In the genomic region with DNA sequence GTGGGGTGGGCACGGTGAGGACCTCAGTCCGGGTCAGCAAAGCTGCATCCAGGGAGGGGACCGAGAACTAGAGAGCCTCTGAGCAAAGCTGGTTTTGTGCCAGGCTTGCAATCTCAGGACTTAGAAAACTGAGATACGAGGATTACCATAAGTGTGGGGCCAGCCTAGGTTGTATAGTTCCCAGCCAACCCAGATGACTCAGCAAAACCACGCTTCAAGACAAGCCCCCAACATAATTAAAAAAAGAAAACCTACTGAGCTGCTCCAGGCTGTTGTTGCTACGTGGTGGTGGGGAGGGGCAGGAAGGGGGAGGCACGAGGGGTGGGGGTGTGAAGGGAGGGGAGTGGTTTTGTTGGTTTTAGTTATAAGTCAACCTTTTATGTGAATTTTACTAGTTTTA, we compare ENCODE assay signal across 16 mouse cellular contexts. TPM values are rescaled to one million over a fixed set of nuclear protein-coding genes. Genes with fewer than 3 reads are reported as not detected.
A peak's percentile ranks its signal among the peaks of the same experiment; 100 is the strongest.
DNase-seq lines count a peak whose midpoint lies in the region; ATAC-seq and TF ChIP-seq lines count a peak whose summit lies in the region.
"Had no signal": no experiment of that assay in that cellular context is flagged by ENCODE, and none has a peak within 500 bp of the region (broad histone marks: within the 10 kb centered on the region; RNA-seq: fewer than 3 reads in every experiment).

No protein-coding gene starts in this region.

- no peak overlapping the region for H3K9ac ChIP-seq in heart, embryonic 14.5 days (ENCODE audit: low read length)
- H3K9ac ChIP-seq in lung, embryonic 16.5 days (ENCODE audit: low read length), result no peak overlapping the region
- H3K9ac ChIP-seq in MEL (ENCODE audit: control insufficient read depth, low read depth, low read length, poor library complexity, severe bottlenecking), result no peak overlapping the region
- H3K9ac ChIP-seq in stomach, embryonic 15.5 days, result no peak overlapping the region
- H3K9ac ChIP-seq: liver, embryonic 14.5 days; midbrain, embryonic 12.5 days had no signal

- no peaks in the 10 kb centered on the region for H3K27me3 ChIP-seq in heart, embryonic 14.5 days (ENCODE audit: control insufficient read depth, insufficient read depth, low read length)
- no peaks in the 10 kb centered on the region for H3K27me3 ChIP-seq in lung, embryonic 16.5 days (ENCODE audit: control insufficient read depth, insufficient read depth, low read depth, low read length)
- no peaks in the 10 kb centered on the region for H3K27me3 ChIP-seq in MEL (ENCODE audit: control insufficient read depth in 1 of 2, insufficient read depth in 2 of 2, low read length in 2 of 2)
- no peaks in the 10 kb centered on the region for H3K27me3 ChIP-seq in stomach, embryonic 15.5 days (replicated peaks)
- no peaks in the 10 kb centered on the region for H3K27me3 ChIP-seq in kidney, adult 2 months (replicated peaks; ENCODE audit: control insufficient read depth, insufficient read depth, low read length)
- H3K27me3 ChIP-seq: midbrain, embryonic 12.5 days had no signal

- 9% methylated on average over 7 of the region's 7 CpGs for WGBS in heart, embryonic 14.5 days
- WGBS in lung, embryonic 16.5 days, result 31% methylated on average over 7 of the region's 7 CpGs
- WGBS in stomach, embryonic 15.5 days, result 36% methylated on average over 7 of the region's 7 CpGs
- 41% methylated on average over 7 of the region's 7 CpGs for WGBS in kidney, adult 2 months

- H3K4me2 ChIP-seq in heart, embryonic 14.5 days (ENCODE audit: low read length), result peak overlapping the region; percentile 44
- H3K4me2 ChIP-seq in lung, embryonic 16.5 days (ENCODE audit: low read depth, low read length), result no peak overlapping the region
- no peak overlapping the region for H3K4me2 ChIP-seq in stomach, embryonic 15.5 days
- H3K4me2 ChIP-seq: midbrain, embryonic 12.5 days had no signal

- TF ChIP-seq POLR2A in MEL (IDR thresholded peaks at IDR 0.05; ENCODE audit: control insufficient read depth in 1 of 2, insufficient read depth in 1 of 2, low read depth in 1 of 2, low read length in 2 of 2, poor library complexity in 1 of 2), result no peak
- no peak for TF ChIP-seq POLR2A in kidney, adult 2 months (IDR thresholded peaks at IDR 0.05; ENCODE audit: low read depth, low read length)

- TF ChIP-seq EP300 in MEL (IDR thresholded peaks at IDR 0.05; ENCODE audit: low read depth in 1 of 2, low read length in 2 of 2), result peak in 1 of 2 experiments; percentile 45; a peak in 1 of 4 replicates

- H3K36me3 ChIP-seq in heart, embryonic 14.5 days (ENCODE audit: control insufficient read depth, insufficient read depth, low read length), result no peaks in the 10 kb centered on the region
- no peaks in the 10 kb centered on the region for H3K36me3 ChIP-seq in lung, embryonic 16.5 days (ENCODE audit: control insufficient read depth, insufficient read depth, low read length)
- peaks cover 0 to 5% of the 10 kb centered on the region in 2 experiments; a peak in 2 of 4 replicates for H3K36me3 ChIP-seq in MEL (ENCODE audit: control insufficient read depth in 1 of 2, insufficient read depth in 2 of 2, low read length in 2 of 2)
- no peaks in the 10 kb centered on the region for H3K36me3 ChIP-seq in stomach, embryonic 15.5 days
- no peaks in the 10 kb centered on the region for H3K36me3 ChIP-seq in kidney, adult 2 months (ENCODE audit: control insufficient read depth, insufficient read depth, low read length)
- H3K36me3 ChIP-seq: midbrain, embryonic 12.5 days had no signal

- H3K4me3 ChIP-seq in heart, embryonic 14.5 days (ENCODE audit: control insufficient read depth in 1 of 2, insufficient read depth in 1 of 2, low read depth in 1 of 2, low read length in 2 of 2), result no peak overlapping the region
- no peak overlapping the region for H3K4me3 ChIP-seq in lung, embryonic 16.5 days (ENCODE audit: low read length)
- no peak overlapping the region for H3K4me3 ChIP-seq in MEL (ENCODE audit: control insufficient read depth in 1 of 2, insufficient read depth in 1 of 2, low read depth in 2 of 2, low read length in 2 of 2)
- no peak overlapping the region for H3K4me3 ChIP-seq in stomach, embryonic 15.5 days (replicated peaks)
- H3K4me3 ChIP-seq in kidney, adult 2 months (ENCODE audit: insufficient read depth, low read depth, low read length), result no peak overlapping the region
- H3K4me3 ChIP-seq: midbrain, embryonic 12.5 days; myocyte had no signal

- TF ChIP-seq RAD21 in MEL (IDR thresholded peaks at IDR 0.05; ENCODE audit: low read depth, low read length), result no peak

- no peaks in the 10 kb centered on the region for H3K9me3 ChIP-seq in heart, embryonic 14.5 days (ENCODE audit: control insufficient read depth, low read length)
- H3K9me3 ChIP-seq in lung, embryonic 16.5 days (ENCODE audit: control insufficient read depth, low read length), result no peaks in the 10 kb centered on the region
- H3K9me3 ChIP-seq in MEL (replicated peaks; ENCODE audit: insufficient read depth, low read length), result no peaks in the 10 kb centered on the region
- no peaks in the 10 kb centered on the region for H3K9me3 ChIP-seq in stomach, embryonic 15.5 days
- H3K9me3 ChIP-seq: midbrain, embryonic 12.5 days had no signal

- no peaks in the 10 kb centered on the region for H3K79me2 ChIP-seq in MEL (ENCODE audit: control insufficient read depth, insufficient read depth, low read length, poor library complexity)

- no peak for TF ChIP-seq CTCF in MEL (IDR thresholded peaks at IDR 0.05 in 2 of 3, conservative IDR thresholded peaks at IDR 0.05 in 1 of 3; ENCODE audit: control insufficient read depth in 1 of 3, insufficient read depth in 1 of 3, low read depth in 2 of 3, low read length in 3 of 3, poor library complexity in 1 of 3, severe bottlenecking in 1 of 3)
- no peak for TF ChIP-seq CTCF in kidney, adult 2 months (conservative IDR thresholded peaks at IDR 0.05; ENCODE audit: insufficient read depth, insufficient read length, low read depth, low read length)

- ATAC-seq in heart, embryonic 14.5 days (ENCODE audit: insufficient number of reproducible peaks, insufficient read depth, low FRiP score, low read depth), result no peak; the same call in 1 of the 2 replicates
- 0 out of 2 replicates have a peak, but pooled peaks have one; percentile 9 for ATAC-seq in lung, embryonic 16.5 days (ENCODE audit: low read depth)
- 0 out of 2 replicates have a peak, but pooled peaks have one; percentile 19 for ATAC-seq in stomach, embryonic 15.5 days (ENCODE audit: insufficient read depth, low FRiP score, low read depth)
- ATAC-seq: hindbrain, postnatal 0 days had no signal

- peaks cover 17 to 23% of the 10 kb centered on the region in 2 experiments for H3K4me1 ChIP-seq in heart, embryonic 14.5 days (ENCODE audit: control insufficient read depth in 2 of 2, insufficient read depth in 2 of 2, low read length in 2 of 2)
- H3K4me1 ChIP-seq in lung, embryonic 16.5 days (replicated peaks; ENCODE audit: control insufficient read depth, insufficient read depth, low read length), result peaks cover 3% of the 10 kb centered on the region; the same call in 1 of the 2 replicates
- peaks cover 2 to 15% of the 10 kb centered on the region in 2 experiments; a peak in 3 of 4 replicates for H3K4me1 ChIP-seq in MEL (ENCODE audit: control insufficient read depth in 1 of 2, insufficient read depth in 2 of 2, low read length in 2 of 2)
- peaks cover 10% of the 10 kb centered on the region for H3K4me1 ChIP-seq in stomach, embryonic 15.5 days
- H3K4me1 ChIP-seq in kidney, adult 2 months (ENCODE audit: control insufficient read depth, insufficient read depth, low read length), result peaks cover 10% of the 10 kb centered on the region; the same call in 1 of the 2 replicates
- H3K4me1 ChIP-seq: midbrain, embryonic 12.5 days had no signal

- H3K27ac ChIP-seq in heart, embryonic 14.5 days (replicated peaks in 1 of 2; ENCODE audit: control insufficient read depth in 1 of 2, insufficient read depth in 1 of 2, low read depth in 2 of 2, low read length in 2 of 2), result no peak overlapping the region
- no peak overlapping the region for H3K27ac ChIP-seq in lung, embryonic 16.5 days (ENCODE audit: low read length)
- H3K27ac ChIP-seq in MEL (ENCODE audit: control insufficient read depth, low read depth, low read length), result no peak overlapping the region
- no peak overlapping the region for H3K27ac ChIP-seq in stomach, embryonic 15.5 days
- no peak overlapping the region for H3K27ac ChIP-seq in kidney, adult 2 months (ENCODE audit: insufficient read depth, low read depth, low read length)
- H3K27ac ChIP-seq: hindbrain, postnatal 0 days; kidney, postnatal 0 days; liver, embryonic 14.5 days; midbrain, embryonic 12.5 days had no signal

- no peak for DNase-seq in heart, adult 8-10 months (ENCODE audit: low spot score)
- DNase-seq in lung, adult 18-20 months, result no peak
- peak; percentile 79 for DNase-seq in MEL (ENCODE audit: low read depth, low spot score)
- DNase-seq in layer of hippocampus, adult 8-10 months (ENCODE audit: low spot score in 2 of 2), result no peak
- DNase-seq in kidney, adult 2 months, result no peak
- DNase-seq: adrenal gland, adult 8-10 months; cerebellum, adult 9-10 months; thymus, adult 2 months had no signal

RNA-seq across cellular contexts. Expression of a gene that starts 22.8 kb away (rescaled TPM):
- 69.1 and 79.3 TPM in 2 replicates for polyA plus RNA-seq in heart, embryonic 14.5 days (2014; fragmentation: Nextera tagmentation; extraction: Ambion mirVana)
- 10 to 100 TPM; 18.9 to 30.4 (median 20.9) TPM for total RNA-seq in heart, adult 8-10 months (2022)
- 97.4 and 108 TPM in 2 replicates for polyA plus RNA-seq in lung, embryonic 16.5 days (2015; fragmentation: Nextera tagmentation; extraction: Ambion mirVana)
- total RNA-seq in MEL (2012; rRNA removed), result 61.6 and 64.6 TPM in 2 replicates
- 10 to 100 TPM in 1 of 2 experiments, not detected in 1; 75.9 TPM for polyA plus RNA-seq in MEL (2012; ENCODE audit: insufficient read depth in 1 of 2, insufficient read length in 2 of 2, low read depth in 1 of 2, low replicate concordance in 2 of 2, missing spikeins in 1 of 2)
- 98.8 and 99.1 TPM in 2 replicates for polyA plus RNA-seq in stomach, embryonic 15.5 days (2015; fragmentation: Nextera tagmentation; extraction: Ambion mirVana)
- total RNA-seq in layer of hippocampus, adult 8-10 months (2022), result 10 to 100 TPM; 32.5 to 50.1 (median 37.4) TPM
- 24.8 and 35.0 TPM in 2 replicates for polyA plus RNA-seq in kidney, adult 2 months (2012; rRNA removed)

RNA-seq across cellular contexts. Expression of a gene that starts 32.7 kb away (rescaled TPM):
- 248 and 265 TPM in 2 replicates for polyA plus RNA-seq in heart, embryonic 14.5 days (2014; fragmentation: Nextera tagmentation; extraction: Ambion mirVana)
- total RNA-seq in heart, adult 8-10 months (2022), result 100 to 1,000 TPM; 162 to 197 (median 180) TPM
- polyA plus RNA-seq in lung, embryonic 16.5 days (2015; fragmentation: Nextera tagmentation; extraction: Ambion mirVana), result 283 and 303 TPM in 2 replicates
- total RNA-seq in MEL (2012; rRNA removed), result 166 and 174 TPM in 2 replicates
- polyA plus RNA-seq in MEL (2012; ENCODE audit: insufficient read depth in 1 of 2, insufficient read length in 2 of 2, low read depth in 1 of 2, low replicate concordance in 2 of 2, missing spikeins in 1 of 2), result 100 to 1,000 TPM in 1 of 2 experiments, not detected in 1; 182 TPM
- 287 and 303 TPM in 2 replicates for polyA plus RNA-seq in stomach, embryonic 15.5 days (2015; fragmentation: Nextera tagmentation; extraction: Ambion mirVana)
- 100 to 1,000 TPM; 102 to 127 (median 112) TPM for total RNA-seq in layer of hippocampus, adult 8-10 months (2022)
- polyA plus RNA-seq in kidney, adult 2 months (2012; rRNA removed), result 27.7 and 40.0 TPM in 2 replicates

RNA-seq across cellular contexts. Expression of a gene that starts 32.8 kb away (rescaled TPM):
- polyA plus RNA-seq in heart, embryonic 14.5 days (2014; fragmentation: Nextera tagmentation; extraction: Ambion mirVana), result 29.5 and 36.1 TPM in 2 replicates
- 10 to 100 TPM in 2 of 4 experiments, 1 to 10 TPM in 2; 7.9 to 11.0 (median 9.7) TPM for total RNA-seq in heart, adult 8-10 months (2022)
- polyA plus RNA-seq in lung, embryonic 16.5 days (2015; fragmentation: Nextera tagmentation; extraction: Ambion mirVana), result 50.1 and 52.3 TPM in 2 replicates
- total RNA-seq in MEL (2012; rRNA removed), result 31.4 and 41.4 TPM in 2 replicates
- 10 to 100 TPM in 1 of 2 experiments, not detected in 1; 48.9 TPM for polyA plus RNA-seq in MEL (2012; ENCODE audit: insufficient read depth in 1 of 2, insufficient read length in 2 of 2, low read depth in 1 of 2, low replicate concordance in 2 of 2, missing spikeins in 1 of 2)
- 57.8 and 58.2 TPM in 2 replicates for polyA plus RNA-seq in stomach, embryonic 15.5 days (2015; fragmentation: Nextera tagmentation; extraction: Ambion mirVana)
- total RNA-seq in layer of hippocampus, adult 8-10 months (2022), result 10 to 100 TPM; 21.4 to 29.0 (median 24.3) TPM
- polyA plus RNA-seq in kidney, adult 2 months (2012; rRNA removed), result 9.2 and 10.4 TPM in 2 replicates
